Mouse (Mus musculus): ENCODE data around the gene Olfr788. TPM values are rescaled to one million over a fixed set of nuclear protein-coding genes. Genes with fewer than 3 reads are reported as not detected.

Gene Olfr788
- not detected in 2 replicates for polyA plus RNA-seq (2014; fragmentation: Nextera tagmentation; extraction: Ambion mirVana)

- ATAC-seq (ENCODE audit: low read depth) (no peak), DNase-seq (ENCODE audit: low spot score) (no peak)
- no peak within 1 kb of the TSS for H3K27ac ChIP-seq (replicated peaks; ENCODE audit: low read depth, low read length)
- H3K36me3 ChIP-seq (ENCODE audit: control insufficient read depth, insufficient read depth, low read length), result no peaks in the 10 kb centered on the region
- H3K27me3 ChIP-seq (replicated peaks; ENCODE audit: control insufficient read depth, insufficient read depth, low read length), result no peaks in the 10 kb centered on the region
- no peak within 1 kb of the TSS for H3K4me2 ChIP-seq (ENCODE audit: low read depth, low read length)
- no peaks in the 10 kb centered on the region for H3K4me1 ChIP-seq (ENCODE audit: control insufficient read depth, insufficient read depth, low read length)
- H3K9me3 ChIP-seq (ENCODE audit: control insufficient read depth, low read length), result no peaks in the 10 kb centered on the region
- H3K9ac ChIP-seq (ENCODE audit: low read depth, low read length), result no peak within 1 kb of the TSS
- no peak within 1 kb of the TSS for H3K4me3 ChIP-seq (ENCODE audit: low read depth, low read length)
Observed at GRCm38 (mm10) chr10:129470698-129471097, at the start of gene Olfr788. Olfr788 (plus strand) TSS chr10:129470998.

- no peak for ATAC-seq (ENCODE audit: low read depth)
- H3K4me3 ChIP-seq (ENCODE audit: low read depth, low read length), result no peak within 1 kb of the TSS
Observed at GRCm38 (mm10) chr10:129427006-129427405, 43.8 kb upstream of the Olfr788 start, which contains the start of gene Olfr786. Olfr786 (plus strand) TSS chr10:129427306.

GRCm38 (mm10) chr10:129461562-129461961, 9.2 kb upstream of the Olfr788 start, which contains the start of gene Olfr787:
Olfr787 (plus strand) TSS chr10:129461862.
- no peaks in the 10 kb centered on the region for H3K9me3 ChIP-seq (ENCODE audit: control insufficient read depth, low read length)
- H3K4me1 ChIP-seq (ENCODE audit: control insufficient read depth, insufficient read depth, low read length), result no peaks in the 10 kb centered on the region
- WGBS, result 74% methylated on average over 3 of the region's 3 CpGs
- no peak within 1 kb of the TSS for H3K9ac ChIP-seq (ENCODE audit: low read depth, low read length)
- no peak for ATAC-seq (ENCODE audit: low read depth)
- no peak within 1 kb of the TSS for H3K4me2 ChIP-seq (ENCODE audit: low read depth, low read length)
- H3K27ac ChIP-seq (replicated peaks; ENCODE audit: low read depth, low read length), result no peak within 1 kb of the TSS
- DNase-seq (ENCODE audit: low spot score), result no peak
- no peaks in the 10 kb centered on the region for H3K36me3 ChIP-seq (ENCODE audit: control insufficient read depth, insufficient read depth, low read length)
- H3K4me3 ChIP-seq (ENCODE audit: low read depth, low read length), result no peak within 1 kb of the TSS
- no peaks in the 10 kb centered on the region for H3K27me3 ChIP-seq (replicated peaks; ENCODE audit: control insufficient read depth, insufficient read depth, low read length)

More at GRCm38 (mm10) chr10:129427006-129427405, 43.8 kb upstream of the Olfr788 start, which contains the start of gene Olfr786:
- Histone ChIP-seq H3K4me1 (ENCODE audit: control insufficient read depth, insufficient read depth, low read length) (no peaks in the 10 kb centered on the region), H3K9ac (ENCODE audit: low read depth, low read length) (no peak within 1 kb of the TSS), H3K36me3 (ENCODE audit: control insufficient read depth, insufficient read depth, low read length) (no peaks in the 10 kb centered on the region), H3K9me3 (ENCODE audit: control insufficient read depth, low read length) (no peaks in the 10 kb centered on the region), H3K4me2 (ENCODE audit: low read depth, low read length) (no peak within 1 kb of the TSS), H3K27ac (replicated peaks; ENCODE audit: low read depth, low read length) (no peak within 1 kb of the TSS), H3K27me3 (replicated peaks; ENCODE audit: control insufficient read depth, insufficient read depth, low read length) (no peaks in the 10 kb centered on the region)
- DNase-seq (ENCODE audit: low spot score), result no peak

- Histone ChIP-seq H3K36me3 (ENCODE audit: control insufficient read depth, insufficient read depth, low read length) (no peaks in the 10 kb centered on the region), H3K4me3 (ENCODE audit: low read depth, low read length) (no peak overlapping the region), H3K4me1 (ENCODE audit: control insufficient read depth, insufficient read depth, low read length) (no peaks in the 10 kb centered on the region), H3K9me3 (ENCODE audit: control insufficient read depth, low read length) (no peaks in the 10 kb centered on the region), H3K27ac (replicated peaks; ENCODE audit: low read depth, low read length) (no peak overlapping the region), H3K27me3 (replicated peaks; ENCODE audit: control insufficient read depth, insufficient read depth, low read length) (no peaks in the 10 kb centered on the region), H3K9ac (ENCODE audit: low read depth, low read length) (no peak overlapping the region), H3K4me2 (ENCODE audit: low read depth, low read length) (no peak overlapping the region)
- ATAC-seq (ENCODE audit: low read depth) (no peak), DNase-seq (ENCODE audit: low spot score) (no peak)
- 62% methylated on average over 2 of the region's 2 CpGs for WGBS
Observed at GRCm38 (mm10) chr10:129473256-129473655, 2.5 kb downstream of the Olfr788 start.

- DNase-seq (ENCODE audit: low spot score), result no peak
- H3K9me3 ChIP-seq (ENCODE audit: control insufficient read depth, low read length), result no peaks in the 10 kb centered on the region
- H3K4me1 ChIP-seq (ENCODE audit: control insufficient read depth, insufficient read depth, low read length), result no peaks in the 10 kb centered on the region
- no peak overlapping the region for H3K9ac ChIP-seq (ENCODE audit: low read depth, low read length)
- no peak for ATAC-seq (ENCODE audit: low read depth)
- H3K4me3 ChIP-seq (ENCODE audit: low read depth, low read length), result no peak overlapping the region
- H3K4me2 ChIP-seq (ENCODE audit: low read depth, low read length), result no peak overlapping the region
- H3K27me3 ChIP-seq (replicated peaks; ENCODE audit: control insufficient read depth, insufficient read depth, low read length), result no peaks in the 10 kb centered on the region
- no peaks in the 10 kb centered on the region for H3K36me3 ChIP-seq (ENCODE audit: control insufficient read depth, insufficient read depth, low read length)
- no peak overlapping the region for H3K27ac ChIP-seq (replicated peaks; ENCODE audit: low read depth, low read length)
Observed at GRCm38 (mm10) chr10:129473723-129474122, 2.9 kb downstream of the Olfr788 start.

GRCm38 (mm10) chr10:129484452-129484851, 13.7 kb downstream of the Olfr788 start, which contains the start of gene Olfr789:
Olfr789 (plus strand) TSS chr10:129484752.
- Histone ChIP-seq H3K27ac (replicated peaks; ENCODE audit: low read depth, low read length) (no peak within 1 kb of the TSS), H3K4me3 (ENCODE audit: low read depth, low read length) (no peak within 1 kb of the TSS), H3K36me3 (ENCODE audit: control insufficient read depth, insufficient read depth, low read length) (no peaks in the 10 kb centered on the region), H3K27me3 (replicated peaks; ENCODE audit: control insufficient read depth, insufficient read depth, low read length) (no peaks in the 10 kb centered on the region), H3K9ac (ENCODE audit: low read depth, low read length) (no peak within 1 kb of the TSS), H3K9me3 (ENCODE audit: control insufficient read depth, low read length) (no peaks in the 10 kb centered on the region), H3K4me1 (ENCODE audit: control insufficient read depth, insufficient read depth, low read length) (no peaks in the 10 kb centered on the region), H3K4me2 (ENCODE audit: low read depth, low read length) (no peak within 1 kb of the TSS)
- 63% methylated on average over 2 of the region's 2 CpGs for WGBS
- no peak for ATAC-seq (ENCODE audit: low read depth)
- no peak for DNase-seq (ENCODE audit: low spot score)

GRCm38 (mm10) chr10:129490101-129490500, 19.3 kb downstream of the Olfr788 start:
- no peak overlapping the region for H3K4me2 ChIP-seq (ENCODE audit: low read depth, low read length)
- no peak overlapping the region for H3K27ac ChIP-seq (replicated peaks; ENCODE audit: low read depth, low read length)
- H3K9me3 ChIP-seq (ENCODE audit: control insufficient read depth, low read length), result no peaks in the 10 kb centered on the region
- H3K4me3 ChIP-seq (ENCODE audit: low read depth, low read length), result no peak overlapping the region
- DNase-seq (ENCODE audit: low spot score) (no peak), ATAC-seq (ENCODE audit: low read depth) (no peak)
- no peaks in the 10 kb centered on the region for H3K36me3 ChIP-seq (ENCODE audit: control insufficient read depth, insufficient read depth, low read length)
- H3K9ac ChIP-seq (ENCODE audit: low read depth, low read length), result no peak overlapping the region
- H3K27me3 ChIP-seq (replicated peaks; ENCODE audit: control insufficient read depth, insufficient read depth, low read length), result no peaks in the 10 kb centered on the region
- WGBS, result 75% methylated on average over 2 of the region's 2 CpGs
- H3K4me1 ChIP-seq (ENCODE audit: control insufficient read depth, insufficient read depth, low read length), result no peaks in the 10 kb centered on the region

- no peak within 1 kb of the TSS for H3K27ac ChIP-seq (replicated peaks; ENCODE audit: low read depth, low read length)
- H3K4me3 ChIP-seq (ENCODE audit: low read depth, low read length), result no peak within 1 kb of the TSS
- no peaks in the 10 kb centered on the region for H3K27me3 ChIP-seq (replicated peaks; ENCODE audit: control insufficient read depth, insufficient read depth, low read length)
- no peak for ATAC-seq (ENCODE audit: low read depth)
- no peaks in the 10 kb centered on the region for H3K4me1 ChIP-seq (ENCODE audit: control insufficient read depth, insufficient read depth, low read length)
- H3K9me3 ChIP-seq (ENCODE audit: control insufficient read depth, low read length), result no peaks in the 10 kb centered on the region
- DNase-seq (ENCODE audit: low spot score), result no peak
- no peak within 1 kb of the TSS for H3K9ac ChIP-seq (ENCODE audit: low read depth, low read length)
- no peaks in the 10 kb centered on the region for H3K36me3 ChIP-seq (ENCODE audit: control insufficient read depth, insufficient read depth, low read length)
- H3K4me2 ChIP-seq (ENCODE audit: low read depth, low read length), result no peak within 1 kb of the TSS
Observed at GRCm38 (mm10) chr10:129498192-129498591, 27.4 kb downstream of the Olfr788 start, which contains the start of gene Olfr790. Olfr790 (plus strand) TSS chr10:129498492.

- H3K4me3 ChIP-seq (ENCODE audit: low read depth, low read length), result no peak within 1 kb of the TSS
- no peak within 1 kb of the TSS for H3K9ac ChIP-seq (ENCODE audit: low read depth, low read length)
- no peak for DNase-seq (ENCODE audit: low spot score)
- H3K27me3 ChIP-seq (replicated peaks; ENCODE audit: control insufficient read depth, insufficient read depth, low read length), result no peaks in the 10 kb centered on the region
- H3K27ac ChIP-seq (replicated peaks; ENCODE audit: low read depth, low read length), result no peak within 1 kb of the TSS
- ATAC-seq (ENCODE audit: low read depth), result no peak
- H3K36me3 ChIP-seq (ENCODE audit: control insufficient read depth, insufficient read depth, low read length), result no peaks in the 10 kb centered on the region
- H3K9me3 ChIP-seq (ENCODE audit: control insufficient read depth, low read length), result no peaks in the 10 kb centered on the region
- 60% methylated on average over 3 of the region's 3 CpGs for WGBS
- H3K4me2 ChIP-seq (ENCODE audit: low read depth, low read length), result no peak within 1 kb of the TSS
- H3K4me1 ChIP-seq (ENCODE audit: control insufficient read depth, insufficient read depth, low read length), result no peaks in the 10 kb centered on the region
Observed at GRCm38 (mm10) chr10:129521492-129521891, 50.7 kb downstream of the Olfr788 start, which contains the start of gene Olfr791. Olfr791 (plus strand) TSS chr10:129521792.

All from embryonic facial prominence, embryonic 14.5 days (tissue).